9 mouse cellular contexts compared by ENCODE assay signal in the genomic region with DNA sequence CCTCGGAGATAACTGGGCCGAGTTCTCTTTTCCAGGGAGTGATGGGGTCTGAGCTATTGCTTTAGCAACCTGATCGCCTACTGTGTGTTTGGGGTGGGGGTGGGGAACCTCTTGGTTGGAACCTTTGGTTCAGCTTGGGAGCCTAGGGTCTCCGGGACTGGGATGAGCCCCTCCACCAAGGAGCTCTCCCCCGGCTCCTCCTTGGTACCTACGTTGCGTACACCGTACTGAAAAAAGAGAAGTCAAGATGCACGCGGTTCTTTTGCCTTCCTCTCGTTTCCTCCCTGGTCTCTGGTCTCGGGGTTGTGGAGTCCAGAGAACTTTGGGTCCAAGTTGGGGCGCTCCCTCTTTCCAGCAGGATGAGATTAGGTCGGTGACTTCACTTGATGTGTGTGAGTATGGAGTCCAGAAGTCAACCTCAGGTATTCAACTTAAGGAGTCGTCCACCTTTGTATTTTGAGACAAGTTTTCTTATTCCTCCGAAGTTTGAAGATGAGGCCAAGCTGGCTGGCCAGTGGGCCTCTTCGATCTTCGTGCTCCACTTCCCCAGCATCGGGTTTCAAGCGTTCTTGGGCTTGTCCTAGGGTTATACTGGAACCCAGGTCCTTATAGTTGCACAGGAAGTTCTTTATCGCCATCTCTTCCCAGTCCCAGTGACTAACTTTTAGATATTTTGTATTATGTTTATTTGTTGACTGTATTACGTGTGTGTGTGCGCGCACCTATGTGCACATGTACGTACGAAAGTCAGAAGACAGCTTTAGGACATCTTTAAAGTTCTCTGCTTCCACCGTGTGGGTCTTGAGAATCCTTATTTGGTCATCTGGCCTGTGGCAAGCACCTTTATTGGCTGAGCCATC. TPM values are rescaled to one million over a fixed set of nuclear protein-coding genes. Genes with fewer than 3 reads are reported as not detected.
DNase-seq lines count a peak whose midpoint lies in the region; ATAC-seq and TF ChIP-seq lines count a peak whose summit lies in the region.
"Had no signal": no experiment of that assay in that cellular context is flagged by ENCODE, and none has a peak within 500 bp of the region (broad histone marks: within the 10 kb centered on the region; RNA-seq: fewer than 3 reads in every experiment).

No protein-coding gene starts in this region.

- in situ Hi-C loops in ES-E14 (cut with MboI; ENCODE audit: low sequenced_read_pairs in 2 of 2, unreplicated experiment in 2 of 2), result no loop called here

- no peak for TF ChIP-seq POLR2A in limb, embryonic 14.5 days (IDR thresholded peaks at IDR 0.05; ENCODE audit: borderline replicate concordance, extremely low read depth, insufficient read depth, insufficient read length)

- H3K9me3 ChIP-seq in ES-E14 (ENCODE audit: control insufficient read depth, insufficient read depth, low read depth, low read length), result no peaks in the 10 kb centered on the region
- H3K9me3 ChIP-seq in forebrain, postnatal 0 days (ENCODE audit: low read length), result no peaks in the 10 kb centered on the region
- H3K9me3 ChIP-seq in limb, embryonic 14.5 days (ENCODE audit: control insufficient read depth, low read length), result no peaks in the 10 kb centered on the region
- no peaks in the 10 kb centered on the region for H3K9me3 ChIP-seq in neural tube, embryonic 14.5 days (ENCODE audit: control insufficient read depth, low read length)

- H3K36me3 ChIP-seq in ES-E14 (ENCODE audit: control insufficient read depth, insufficient read depth, low read length, poor library complexity, severe bottlenecking), result peaks cover 2% of the 10 kb centered on the region; the same call in 1 of the 2 replicates
- no peaks in the 10 kb centered on the region for H3K36me3 ChIP-seq in forebrain, postnatal 0 days (ENCODE audit: insufficient read depth)
- H3K36me3 ChIP-seq in limb, embryonic 14.5 days (ENCODE audit: control insufficient read depth, insufficient read depth, low read length), result no peaks in the 10 kb centered on the region
- H3K36me3 ChIP-seq in neural tube, embryonic 14.5 days (ENCODE audit: control insufficient read depth, insufficient read depth, low read length), result no peaks in the 10 kb centered on the region

- peak; percentile 17 to 50 for DNase-seq in heart, adult 18-20 months
- no peak for DNase-seq in heart, postnatal 4 days
- no peak for DNase-seq in ES-E14 (ENCODE audit: low read depth, low spot score)
- peak; percentile 41 for DNase-seq in forebrain, postnatal 0 days
- no peak for DNase-seq in limb, embryonic 14.5 days (ENCODE audit: low spot score)
- DNase-seq in ovary, postnatal 36 days (ENCODE audit: low spot score), result no peak
- DNase-seq in gastrocnemius, adult 18-20 months (ENCODE audit: low spot score), result no peak

- peak overlapping the region; percentile 95 to 100 for H3K4me3 ChIP-seq in ES-E14 (ENCODE audit: insufficient read depth in 1 of 2, low read depth in 1 of 2, low read length in 2 of 2, poor library complexity in 1 of 2, severe bottlenecking in 1 of 2)
- peak overlapping the region; percentile 90 for H3K4me3 ChIP-seq in forebrain, postnatal 0 days (ENCODE audit: low read depth, low read length)
- peak overlapping the region; percentile 88 for H3K4me3 ChIP-seq in limb, embryonic 14.5 days (replicated peaks; ENCODE audit: low read length)
- peak overlapping the region; percentile 86 for H3K4me3 ChIP-seq in neural tube, embryonic 14.5 days (ENCODE audit: low read depth, low read length)

- ATAC-seq in forebrain, postnatal 0 days, result peak; percentile 7; the same call in 1 of the 2 replicates
- 0 out of 2 replicates have a peak, but pooled peaks have one; percentile 3 for ATAC-seq in limb, embryonic 14.5 days (ENCODE audit: low FRiP score, low read depth)
- ATAC-seq in neural tube, embryonic 14.5 days (ENCODE audit: low read depth), result no peak

- peaks cover 4 to 6% of the 10 kb centered on the region in 2 experiments for H3K4me1 ChIP-seq in ES-E14 (ENCODE audit: control insufficient read depth in 2 of 2, insufficient read depth in 2 of 2, low read length in 2 of 2, poor library complexity in 1 of 2)
- H3K4me1 ChIP-seq in forebrain, postnatal 0 days (ENCODE audit: insufficient read depth), result peaks cover 8% of the 10 kb centered on the region; the same call in 1 of the 2 replicates
- peaks cover 3% of the 10 kb centered on the region; the same call in 1 of the 2 replicates for H3K4me1 ChIP-seq in limb, embryonic 14.5 days (ENCODE audit: control insufficient read depth, insufficient read depth, low read length)
- H3K4me1 ChIP-seq in neural tube, embryonic 14.5 days (ENCODE audit: control insufficient read depth, insufficient read depth, low read length), result peaks cover 15% of the 10 kb centered on the region

- H3K27me3 ChIP-seq in forebrain, postnatal 0 days (ENCODE audit: insufficient read depth, low read length), result no peaks in the 10 kb centered on the region
- no peaks in the 10 kb centered on the region for H3K27me3 ChIP-seq in limb, embryonic 14.5 days (ENCODE audit: control insufficient read depth, insufficient read depth, low read length)
- no peaks in the 10 kb centered on the region for H3K27me3 ChIP-seq in neural tube, embryonic 14.5 days (ENCODE audit: control insufficient read depth, insufficient read depth, low read length)
- H3K27me3 ChIP-seq: Patski had no signal

- H3K27ac ChIP-seq in ES-E14 (ENCODE audit: insufficient read depth, low read depth, low read length, poor library complexity, severe bottlenecking), result peak overlapping the region; percentile 67; the same call in 1 of the 2 replicates
- H3K27ac ChIP-seq in forebrain, postnatal 0 days (ENCODE audit: low read depth, low read length), result peak overlapping the region; percentile 79
- peak overlapping the region; percentile 70 for H3K27ac ChIP-seq in limb, embryonic 14.5 days (replicated peaks; ENCODE audit: low read depth, low read length)
- peak overlapping the region; percentile 72 for H3K27ac ChIP-seq in neural tube, embryonic 14.5 days (ENCODE audit: low read depth, low read length)

- peak overlapping the region; percentile 95 for H3K9ac ChIP-seq in ES-E14 (ENCODE audit: insufficient read depth, low read depth, low read length, poor library complexity, severe bottlenecking)
- H3K9ac ChIP-seq in forebrain, postnatal 0 days, result peak overlapping the region; percentile 83
- H3K9ac ChIP-seq in limb, embryonic 14.5 days (ENCODE audit: low read depth, low read length, severe bottlenecking), result peak overlapping the region; percentile 81
- H3K9ac ChIP-seq in neural tube, embryonic 14.5 days (replicated peaks; ENCODE audit: low read depth, low read length), result peak overlapping the region; percentile 83

- TF ChIP-seq CTCF in forebrain, postnatal 0 days (IDR thresholded peaks at IDR 0.05; ENCODE audit: low read depth), result no peak

- H3K4me2 ChIP-seq in forebrain, postnatal 0 days (ENCODE audit: low read depth), result peak overlapping the region; percentile 77
- peak overlapping the region; percentile 78 for H3K4me2 ChIP-seq in limb, embryonic 14.5 days (replicated peaks; ENCODE audit: low read depth, low read length, severe bottlenecking)
- H3K4me2 ChIP-seq in neural tube, embryonic 14.5 days (ENCODE audit: low read depth, low read length), result peak overlapping the region; percentile 69

- 24% methylated on average over 27 of the region's 27 CpGs for WGBS in forebrain, postnatal 0 days
- 20% methylated on average over 27 of the region's 27 CpGs for WGBS in limb, embryonic 14.5 days
- 25% methylated on average over 27 of the region's 27 CpGs for WGBS in neural tube, embryonic 14.5 days

RNA-seq across cellular contexts. Expression of gene Bri3bp, which starts 1.0 kb away (rescaled TPM):
- 10 to 100 TPM; 50.9 to 54.5 TPM for total RNA-seq in heart, adult 18-20 months (2021)
- 10 to 100 TPM; 55.8 to 56.3 TPM for total RNA-seq in heart, postnatal 4 days (2021)
- total RNA-seq in ES-E14 (2012; rRNA removed), result 52.7 and 80.5 TPM in 2 replicates
- total RNA-seq in forebrain, postnatal 0 days (2014; rRNA removed), result 78.3 and 83.3 TPM in 2 replicates
- polyA plus RNA-seq in forebrain, postnatal 0 days (2015; fragmentation: Nextera tagmentation; extraction: Ambion mirVana), result 45.7 and 48.4 TPM in 2 replicates
- 15.0 and 19.7 TPM in 2 replicates for polyA plus RNA-seq in limb, embryonic 14.5 days (2012; rRNA removed)
- 30.0 and 34.5 TPM in 2 replicates for polyA plus RNA-seq in limb, embryonic 14.5 days (2014; fragmentation: Nextera tagmentation; extraction: Ambion mirVana)
- polyA plus RNA-seq in neural tube, embryonic 14.5 days (2014; fragmentation: Nextera tagmentation; extraction: Ambion mirVana), result 34.5 and 40.5 TPM in 2 replicates
- 1 to 10 TPM; 2.6 to 3.2 TPM for total RNA-seq in gastrocnemius, adult 18-20 months (2021)

RNA-seq across cellular contexts. Expression of gene Dhx37, which starts 8.4 kb away (rescaled TPM):
- 10 to 100 TPM; 13.4 to 14.1 TPM for total RNA-seq in heart, adult 18-20 months (2021)
- 10 to 100 TPM; 13.6 to 14.6 TPM for total RNA-seq in heart, postnatal 4 days (2021)
- total RNA-seq in ES-E14 (2012; rRNA removed), result 24.7 and 26.3 TPM in 2 replicates
- total RNA-seq in forebrain, postnatal 0 days (2014; rRNA removed), result 22.5 and 27.1 TPM in 2 replicates
- 6.5 and 11.0 TPM in 2 replicates for polyA plus RNA-seq in forebrain, postnatal 0 days (2015; fragmentation: Nextera tagmentation; extraction: Ambion mirVana)
- 21.9 and 25.5 TPM in 2 replicates for polyA plus RNA-seq in limb, embryonic 14.5 days (2012; rRNA removed)
- polyA plus RNA-seq in limb, embryonic 14.5 days (2014; fragmentation: Nextera tagmentation; extraction: Ambion mirVana), result 5.4 and 8.9 TPM in 2 replicates
- 8.5 and 8.6 TPM in 2 replicates for polyA plus RNA-seq in neural tube, embryonic 14.5 days (2014; fragmentation: Nextera tagmentation; extraction: Ambion mirVana)
- total RNA-seq in gastrocnemius, adult 18-20 months (2021), result 1 to 10 TPM; 4.5 to 5.1 TPM

RNA-seq across cellular contexts. Expression of gene Aacs, which starts 33.2 kb away (rescaled TPM):
- total RNA-seq in heart, adult 18-20 months (2021), result 1 to 10 TPM; 4.9 to 9.9 TPM
- total RNA-seq in heart, postnatal 4 days (2021), result 1 to 10 TPM; 6.6 to 6.9 TPM
- total RNA-seq in ES-E14 (2012; rRNA removed), result 16.5 and 20.6 TPM in 2 replicates
- 90.9 and 116 TPM in 2 replicates for total RNA-seq in forebrain, postnatal 0 days (2014; rRNA removed)
- polyA plus RNA-seq in forebrain, postnatal 0 days (2015; fragmentation: Nextera tagmentation; extraction: Ambion mirVana), result 83.8 and 97.9 TPM in 2 replicates
- 35.5 and 42.4 TPM in 2 replicates for polyA plus RNA-seq in limb, embryonic 14.5 days (2012; rRNA removed)
- polyA plus RNA-seq in limb, embryonic 14.5 days (2014; fragmentation: Nextera tagmentation; extraction: Ambion mirVana), result 35.9 and 43.3 TPM in 2 replicates
- 78.9 and 79.8 TPM in 2 replicates for polyA plus RNA-seq in neural tube, embryonic 14.5 days (2014; fragmentation: Nextera tagmentation; extraction: Ambion mirVana)
- 1 to 10 TPM; 2.4 to 5.0 TPM for total RNA-seq in gastrocnemius, adult 18-20 months (2021)

RNA-seq across cellular contexts. Expression of gene Ubc, which starts 52.4 kb away (rescaled TPM):
- total RNA-seq in heart, adult 18-20 months (2021), result 1,000 to 10,000 TPM; 1,625 to 1,638 TPM
- total RNA-seq in heart, postnatal 4 days (2021), result 100 to 1,000 TPM; 781 to 834 TPM
- total RNA-seq in ES-E14 (2012; rRNA removed), result 1,120 and 1,195 TPM in 2 replicates
- total RNA-seq in forebrain, postnatal 0 days (2014; rRNA removed), result 817 and 912 TPM in 2 replicates
- 858 and 1,225 TPM in 2 replicates for polyA plus RNA-seq in forebrain, postnatal 0 days (2015; fragmentation: Nextera tagmentation; extraction: Ambion mirVana)
- 643 and 660 TPM in 2 replicates for polyA plus RNA-seq in limb, embryonic 14.5 days (2012; rRNA removed)
- polyA plus RNA-seq in limb, embryonic 14.5 days (2014; fragmentation: Nextera tagmentation; extraction: Ambion mirVana), result 949 and 1,033 TPM in 2 replicates
- polyA plus RNA-seq in neural tube, embryonic 14.5 days (2014; fragmentation: Nextera tagmentation; extraction: Ambion mirVana), result 1,368 and 1,388 TPM in 2 replicates
- total RNA-seq in gastrocnemius, adult 18-20 months (2021), result 1,000 to 10,000 TPM; 1,764 to 2,031 TPM

RNA-seq across cellular contexts. Expression of gene Gm10382, which starts 53.2 kb away (rescaled TPM):
- total RNA-seq in heart, adult 18-20 months (2021), result under 1 TPM in 1 of 2 experiments, not detected in 1; 0.23 TPM
- under 1 TPM; 0.21 to 0.29 TPM for total RNA-seq in heart, postnatal 4 days (2021)
- total RNA-seq in ES-E14 (2012; rRNA removed), result 0.98 and 1.6 TPM in 2 replicates
- 1.00 TPM in 1 of 2 replicates, not detected in the other for total RNA-seq in forebrain, postnatal 0 days (2014; rRNA removed)
- 0.25 and 0.34 TPM in 2 replicates for polyA plus RNA-seq in forebrain, postnatal 0 days (2015; fragmentation: Nextera tagmentation; extraction: Ambion mirVana)
- 0.08 and 0.26 TPM in 2 replicates for polyA plus RNA-seq in limb, embryonic 14.5 days (2012; rRNA removed)
- polyA plus RNA-seq in limb, embryonic 14.5 days (2014; fragmentation: Nextera tagmentation; extraction: Ambion mirVana), result 0.17 and 0.45 TPM in 2 replicates
- 0.28 and 0.50 TPM in 2 replicates for polyA plus RNA-seq in neural tube, embryonic 14.5 days (2014; fragmentation: Nextera tagmentation; extraction: Ambion mirVana)
- under 1 TPM in 1 of 2 experiments, not detected in 1; 0.24 TPM for total RNA-seq in gastrocnemius, adult 18-20 months (2021)

Comparison
In these comparisons a context has a peak if more than half of its experiments do, and no peak if none do; other contexts are left out.
1. DNase-seq: peak in heart, adult 18-20 months (2 of 2) and forebrain, postnatal 0 days (single experiment); none in heart, postnatal 4 days (single experiment), ES-E14 (single experiment), limb, embryonic 14.5 days (single experiment), ovary, postnatal 36 days (single experiment) and gastrocnemius, adult 18-20 months (single experiment).
2. RNA of gene Bri3bp, which starts 1.0 kb away (total RNA-seq): 78.3 to 83.3 TPM in forebrain, postnatal 0 days, 55.8 to 56.3 TPM in heart, postnatal 4 days, 50.9 to 54.5 TPM in heart, adult 18-20 months and 52.7 to 80.5 TPM in ES-E14; 2.6 to 3.2 TPM in gastrocnemius, adult 18-20 months; every median in the first group is over 10 times any median in the second.
3. Peak in every context shown above with its lines, with median percentiles within 50 percentile points of each other: H3K27ac ChIP-seq, H3K4me3 ChIP-seq, H3K9ac ChIP-seq and H3K4me2 ChIP-seq.